Mouse (Mus musculus): ENCODE measurements around the gene Gm29866. TPM values are rescaled to one million over a fixed set of nuclear protein-coding genes. Genes with fewer than 3 reads are reported as not detected.

The Gm29866 gene
- polyA plus RNA-seq (2021; fragmentation: Nextera tagmentation), result not detected in 2 replicates
- long read RNA-seq, experiment 1, result 0 reads
- long read RNA-seq, experiment 2, result 0 reads

GRCm38 (mm10) chrY:20993557-20993956 is at the start of gene Gm29866:
Gene Gm29866, minus strand, starts transcription at chrY:20993657.

Other genes starting within 250 kb of the Gm29866 start
- not detected in 2 replicates for gene Gm20909, start 170.9 kb upstream of the Gm29866 start, polyA plus RNA-seq (2021; fragmentation: Nextera tagmentation)
- not detected in 2 replicates for gene Gm20865, start 247.9 kb upstream of the Gm29866 start, polyA plus RNA-seq (2021; fragmentation: Nextera tagmentation)